Mouse (Mus musculus) kidney, adult 2 months (tissue): ENCODE measurements around the gene Dupd1.

Source experiments
- CTCF ChIP-seq: fragments of 200-500 bp; conservative IDR thresholded peaks from 2 replicates; pipeline ENCODE4 v1.5.1; 2011; ENCODE audit warnings: low read depth, mild to moderate bottlenecking, control low read depth, low read length, moderate library complexity, mixed read lengths; ENCODE audit not compliant: insufficient read depth, insufficient read length
- POLR2A ChIP-seq: fragments of 200-500 bp; IDR thresholded peaks from one replicate; pipeline ENCODE4 v1.6.1; 2011; ENCODE audit warnings: low read depth, low read length, control low read depth

DNA sequence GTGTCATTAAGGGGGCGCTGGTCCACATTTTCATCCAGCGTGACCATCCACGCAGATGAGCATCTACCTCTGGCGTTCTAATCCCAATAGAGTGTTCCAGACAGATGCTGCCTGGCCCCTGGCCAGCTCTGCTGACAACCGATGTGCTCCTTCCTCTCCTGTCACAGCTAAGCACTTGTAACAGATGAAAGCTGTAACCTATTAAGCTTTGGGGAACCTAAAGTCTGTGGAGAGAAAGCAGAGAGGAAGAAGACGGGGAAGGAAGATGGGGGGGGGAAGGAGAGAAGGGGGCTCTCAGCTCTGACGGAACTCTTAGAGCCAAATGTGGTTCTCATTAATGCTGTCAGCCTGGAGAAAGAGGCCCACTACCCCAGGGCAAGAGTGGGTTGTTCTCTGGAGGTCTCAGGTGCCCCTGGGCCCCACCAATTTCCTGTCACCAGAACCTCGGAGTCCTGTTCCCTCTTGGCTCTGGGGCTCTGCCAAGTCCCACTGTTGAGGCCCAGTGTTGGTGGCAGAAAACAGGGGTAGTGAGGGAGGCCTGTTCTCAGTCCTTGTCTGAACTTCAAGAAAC lies 34.7 kb downstream of the Dupd1 start:
- no peak for TF ChIP-seq CTCF
- no peak for TF ChIP-seq POLR2A
